Mouse (Mus musculus): ENCODE measurements around the gene Raf1.

Gene Raf1

DNA sequence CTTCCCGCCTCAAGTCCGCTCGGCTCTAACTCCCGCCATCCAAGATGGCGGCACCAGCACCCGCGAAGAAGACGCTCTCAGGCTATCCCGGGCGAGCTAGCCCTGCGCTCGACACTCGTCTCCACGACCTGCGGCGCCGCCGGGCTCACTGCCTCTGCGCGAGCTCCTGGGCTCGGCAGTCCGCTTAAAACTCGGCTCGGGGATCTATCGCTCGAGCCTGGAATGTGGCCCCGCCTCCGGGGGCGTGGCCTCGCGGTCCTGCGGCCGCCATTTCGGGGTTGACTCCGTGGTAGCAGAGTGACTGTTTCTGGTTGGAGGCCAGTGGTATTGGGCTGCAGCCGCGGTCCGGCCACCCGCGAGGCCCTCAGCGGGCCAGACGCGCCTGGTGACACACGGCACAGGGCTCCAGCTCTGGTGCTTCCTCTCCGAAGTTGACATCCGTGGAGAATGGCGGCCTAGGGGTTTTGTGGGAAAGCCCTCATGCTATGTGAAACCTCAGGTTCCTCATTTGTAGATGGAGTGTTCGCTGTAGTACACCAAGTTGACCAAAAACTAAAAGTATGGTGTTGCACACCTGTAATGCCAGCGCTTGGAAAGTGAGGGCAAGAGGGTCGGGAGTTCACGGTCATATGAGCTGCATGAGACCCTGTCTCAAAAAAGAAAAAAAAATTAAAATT is at the start of gene Raf1:
Gene Raf1 (minus strand): TSS at position 184 of the 677 bp plus-strand sequence.
- peak; percentile 95 for ATAC-seq (ENCODE audit: low TSS enrichment)

DNA sequence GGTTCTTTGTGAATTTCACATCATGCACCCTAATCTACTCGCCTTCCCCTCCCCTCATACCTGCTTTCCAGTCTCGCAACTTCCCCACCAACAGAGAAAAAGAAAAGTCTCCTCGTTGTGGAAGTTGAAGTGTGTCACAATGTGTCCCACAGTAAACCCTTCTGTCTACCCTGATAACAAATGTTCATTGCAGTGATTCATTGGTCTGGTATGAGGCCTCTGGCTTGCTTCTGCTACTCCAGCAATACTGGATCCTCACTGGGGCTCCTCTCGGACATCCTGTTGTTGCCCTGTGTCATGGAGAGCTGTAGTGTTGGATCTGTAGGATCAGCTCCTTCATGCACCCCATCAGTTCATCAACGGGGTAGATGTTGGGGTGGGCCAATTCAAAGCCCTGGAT is 45.8 kb upstream of the Raf1 start:
- no peak for ATAC-seq (ENCODE audit: low TSS enrichment)

DNA sequence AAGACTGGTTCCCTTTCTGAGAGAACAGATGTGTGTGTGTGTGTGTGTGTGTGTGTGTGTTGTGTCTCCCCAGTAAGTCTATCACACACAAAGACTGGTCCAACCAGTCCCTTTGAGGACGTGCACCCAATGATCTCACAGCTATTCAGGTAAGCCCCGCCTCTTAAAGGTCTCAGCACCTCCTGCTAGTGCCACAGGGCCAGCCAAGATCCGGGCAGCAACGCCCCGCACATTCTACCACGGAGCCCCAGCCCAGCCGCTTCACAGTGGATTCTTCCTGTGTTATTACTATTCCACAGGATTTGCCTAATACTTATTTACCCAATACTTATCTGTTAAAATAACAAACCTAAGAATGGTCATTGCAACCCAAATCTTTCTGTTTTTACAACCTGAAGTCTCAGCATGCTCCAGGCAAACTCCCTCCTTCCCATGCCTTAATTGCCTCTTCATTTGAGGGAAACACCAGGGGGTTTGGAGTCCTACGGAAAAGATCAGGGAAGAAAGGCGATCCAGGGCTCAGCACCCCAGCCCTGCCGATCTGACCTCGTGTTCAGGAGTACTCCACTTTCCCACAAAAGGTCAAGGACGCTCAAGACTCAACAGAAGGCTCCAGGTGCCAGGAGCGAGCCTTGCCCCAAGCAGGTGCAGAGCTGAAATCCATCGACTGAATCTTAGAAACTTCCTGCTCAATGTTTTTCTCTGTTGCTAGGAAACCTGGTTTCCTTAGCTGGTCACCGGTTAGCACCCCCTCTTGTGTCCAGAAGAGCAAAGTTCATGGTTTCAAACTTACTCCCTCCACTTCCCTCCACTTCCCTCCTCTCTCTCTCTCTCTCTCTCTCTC is 41.5 kb upstream of the Raf1 start:
- ATAC-seq (ENCODE audit: low TSS enrichment) = no peak

DNA sequence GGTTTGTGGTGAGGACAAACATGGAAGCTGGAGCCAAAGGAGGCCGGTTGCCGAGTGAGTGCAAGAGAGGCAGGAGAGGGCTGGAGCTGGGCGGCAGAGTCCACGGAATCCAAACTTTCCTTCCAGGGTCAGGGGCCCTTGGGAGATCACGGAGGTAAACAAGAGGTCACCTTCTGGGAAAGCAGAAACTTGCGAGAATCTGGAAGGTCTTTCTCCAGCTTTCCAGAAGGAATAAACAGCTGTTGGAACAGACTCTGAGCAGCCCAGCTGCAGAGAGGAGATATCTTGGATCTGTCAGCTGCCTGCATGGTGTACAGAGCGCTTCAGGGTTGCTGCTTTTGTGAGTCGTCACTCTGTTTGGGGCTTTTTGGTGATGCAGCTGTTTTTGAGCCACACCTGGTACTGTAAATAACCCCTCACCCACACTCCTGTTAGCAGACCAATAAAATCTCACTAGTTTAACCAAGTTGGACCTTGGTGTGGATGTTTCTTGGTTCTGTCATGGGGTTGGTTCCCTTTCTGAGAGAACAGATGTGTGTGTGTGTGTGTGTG is 40.7 kb upstream of the Raf1 start:
- ATAC-seq (ENCODE audit: low TSS enrichment) = no peak

DNA sequence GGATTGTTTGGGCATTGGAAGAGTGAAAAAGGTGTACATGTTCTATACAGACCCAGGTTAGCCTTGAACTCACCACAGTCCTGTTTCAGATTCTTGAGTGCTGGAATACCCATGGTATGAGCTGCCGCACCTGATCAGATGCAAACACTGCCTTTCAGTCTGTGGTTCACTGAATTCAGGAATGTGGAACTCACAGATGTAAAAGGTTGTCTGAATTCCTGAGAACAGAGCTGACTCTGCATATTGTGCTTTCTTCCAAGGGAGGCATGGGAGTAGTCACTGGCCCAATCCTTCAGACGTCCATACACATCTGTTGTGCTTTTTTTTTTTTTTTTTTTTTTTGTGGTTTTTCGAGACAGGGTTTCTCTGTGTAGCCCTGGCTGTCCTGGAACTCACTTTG is 34.8 kb upstream of the Raf1 start:
- ATAC-seq (ENCODE audit: low TSS enrichment) = no peak

DNA sequence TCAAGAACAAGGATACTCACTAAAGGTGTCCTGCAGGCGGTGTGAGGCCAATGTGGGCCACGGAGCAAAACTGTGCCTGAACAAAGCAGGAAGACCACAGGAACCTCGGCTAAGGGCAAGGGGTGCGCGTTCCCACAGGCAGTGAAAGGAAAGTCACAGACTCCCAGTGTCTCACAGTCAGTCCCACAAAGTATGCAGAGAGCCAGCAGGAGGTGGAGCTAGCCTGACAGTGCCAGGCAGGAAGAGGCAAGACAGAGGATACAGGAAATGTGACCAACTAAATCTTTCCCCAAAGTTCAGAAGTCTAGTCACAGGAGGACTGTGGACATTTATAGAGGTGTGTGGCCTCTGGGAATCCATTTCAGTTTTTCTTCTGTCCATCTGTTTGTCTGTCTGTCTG is 26.5 kb upstream of the Raf1 start:
- ATAC-seq (ENCODE audit: low TSS enrichment) = no peak

DNA sequence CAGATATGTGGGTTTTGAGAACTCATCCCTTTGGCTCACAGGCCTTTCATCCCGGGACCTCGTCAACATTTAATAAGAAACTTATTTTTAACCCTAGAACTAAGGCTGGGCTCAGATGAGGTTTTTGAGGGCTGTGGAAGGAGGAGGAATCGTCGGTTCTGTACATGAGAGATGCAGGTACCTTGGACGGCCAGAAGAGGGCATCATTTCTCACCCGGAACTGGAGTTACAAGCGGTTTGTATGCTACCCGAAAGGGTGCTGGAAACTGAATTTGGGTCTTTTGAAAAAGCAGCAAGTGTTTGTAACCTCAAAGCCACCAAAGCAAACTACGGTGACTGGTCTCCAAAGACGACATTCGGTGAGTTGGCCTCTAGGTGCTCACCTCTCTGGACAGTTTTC is 24.9 kb upstream of the Raf1 start:
- ATAC-seq (ENCODE audit: low TSS enrichment) = no peak

DNA sequence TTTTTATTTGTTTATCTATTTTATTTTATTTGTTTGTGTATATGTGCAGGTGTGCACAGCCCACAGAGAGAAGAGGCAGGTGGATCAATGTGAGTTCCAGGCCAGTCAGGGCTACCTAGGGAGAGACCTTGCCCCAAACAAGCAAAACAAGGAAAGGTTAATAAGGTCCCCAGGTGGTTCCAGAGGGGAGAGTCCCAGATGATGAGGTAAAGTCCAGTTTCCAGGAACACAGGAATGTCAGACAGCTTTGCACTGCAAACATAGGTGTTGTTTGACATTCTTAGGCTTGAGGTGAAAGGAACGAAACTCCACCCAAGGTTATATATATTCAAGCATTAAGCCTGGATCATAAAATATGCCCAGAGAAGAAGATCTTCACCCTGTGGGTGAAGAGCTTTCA is 24.3 kb upstream of the Raf1 start:
- ATAC-seq (ENCODE audit: low TSS enrichment) = no peak

DNA sequence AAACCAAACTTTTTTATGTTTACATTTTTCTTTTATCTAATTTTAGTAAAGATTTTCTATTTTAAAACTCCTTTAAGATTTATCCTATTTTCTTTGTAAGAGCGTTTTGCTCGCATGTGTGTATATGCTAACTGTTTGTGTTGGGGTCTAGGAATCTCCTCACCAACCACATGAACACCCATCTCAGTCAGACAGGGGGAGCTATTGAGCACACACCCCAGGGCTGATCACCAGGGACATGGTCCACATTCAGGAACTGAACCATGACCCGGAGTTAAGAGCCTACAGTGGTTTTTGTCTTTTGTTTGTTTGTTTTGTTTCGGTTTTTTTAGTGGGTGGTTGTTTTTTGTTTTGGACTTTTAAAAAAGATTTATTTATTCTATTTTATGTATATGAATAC is 22.3 kb upstream of the Raf1 start:
- ATAC-seq (ENCODE audit: low TSS enrichment) = no peak

DNA sequence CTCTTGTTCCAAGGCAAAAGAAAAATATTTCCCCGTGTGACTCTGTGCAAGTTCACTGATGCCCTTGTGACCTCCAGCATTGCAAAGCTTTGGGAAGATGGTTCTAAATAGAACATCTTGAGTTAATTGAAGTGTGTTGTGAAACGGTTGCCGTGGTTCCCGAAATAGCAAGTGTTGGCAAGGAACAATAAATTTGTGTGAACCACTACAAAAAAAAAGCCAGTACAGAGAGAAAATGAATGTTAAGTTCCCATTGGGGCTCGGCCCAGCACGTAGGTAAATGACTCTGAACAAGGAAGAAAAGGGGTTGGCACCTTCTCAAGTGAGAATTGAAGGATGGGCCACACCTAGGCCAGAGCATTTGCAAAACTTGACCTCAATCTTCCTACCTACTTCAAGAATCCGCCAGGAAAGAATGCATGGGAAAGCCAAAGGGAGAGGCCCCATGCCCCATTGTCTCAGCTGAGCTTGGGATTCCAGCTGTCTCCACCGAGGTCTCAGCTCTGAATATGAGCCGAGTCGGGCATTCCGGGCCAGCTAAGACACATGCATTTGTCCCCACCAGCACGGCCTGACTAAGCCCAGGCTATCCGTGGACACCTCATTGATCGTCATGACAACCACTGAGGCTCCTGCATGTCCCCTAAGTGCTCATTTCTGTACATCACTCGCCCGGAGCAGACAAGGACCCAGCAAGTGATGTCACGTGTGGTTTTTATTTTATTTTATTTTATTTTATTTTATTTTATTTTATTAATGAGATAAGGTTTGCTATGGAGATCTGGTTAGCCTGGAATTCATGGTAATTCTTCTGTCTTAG is 21.5 kb upstream of the Raf1 start:
- ATAC-seq (ENCODE audit: low TSS enrichment) = no peak

DNA sequence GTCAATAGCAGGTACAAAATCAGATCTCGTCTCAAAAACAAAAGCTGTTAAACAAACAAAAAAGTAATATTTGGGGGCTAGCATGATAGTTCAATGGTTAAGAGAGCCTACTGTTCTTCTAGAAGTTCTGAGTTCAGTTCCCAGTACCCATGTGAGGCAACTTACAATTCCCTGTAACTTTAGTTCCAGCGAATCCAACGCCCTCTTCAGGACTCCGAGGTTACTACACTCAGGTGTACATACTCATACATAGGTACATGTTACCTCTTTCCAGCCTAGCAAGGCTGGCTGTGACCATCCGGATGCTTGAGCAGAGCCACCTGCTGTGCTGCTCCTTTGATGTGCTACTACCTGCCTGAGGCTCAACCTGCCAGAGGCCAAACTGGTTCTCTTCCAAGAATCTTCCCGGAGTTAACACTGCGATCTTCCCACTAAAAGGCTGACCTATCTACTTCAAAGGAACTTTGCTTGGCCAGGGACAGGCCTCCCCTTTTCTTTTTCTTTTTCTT is 20.3 kb upstream of the Raf1 start:
- ATAC-seq (ENCODE audit: low TSS enrichment) = no peak

DNA sequence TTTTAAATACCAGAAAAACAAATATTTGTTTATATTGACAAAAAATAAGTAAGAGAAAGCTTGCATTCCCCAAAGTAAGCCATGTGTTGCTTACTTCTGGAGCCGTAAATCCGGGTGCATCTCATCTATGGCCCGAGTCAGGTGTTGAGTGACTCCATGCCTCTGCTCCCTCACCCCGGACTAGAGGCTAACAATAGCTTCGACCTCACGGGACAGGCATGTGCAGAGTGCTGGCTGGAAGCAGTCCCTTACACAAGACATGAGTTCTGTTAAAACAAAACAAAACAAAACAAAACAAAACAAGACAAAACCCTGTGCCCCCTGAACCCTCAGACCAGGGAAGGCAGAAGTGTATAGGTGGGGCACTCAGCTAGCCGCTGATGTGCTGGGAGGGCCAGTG is 18.7 kb upstream of the Raf1 start:
- ATAC-seq (ENCODE audit: low TSS enrichment) = no peak

DNA sequence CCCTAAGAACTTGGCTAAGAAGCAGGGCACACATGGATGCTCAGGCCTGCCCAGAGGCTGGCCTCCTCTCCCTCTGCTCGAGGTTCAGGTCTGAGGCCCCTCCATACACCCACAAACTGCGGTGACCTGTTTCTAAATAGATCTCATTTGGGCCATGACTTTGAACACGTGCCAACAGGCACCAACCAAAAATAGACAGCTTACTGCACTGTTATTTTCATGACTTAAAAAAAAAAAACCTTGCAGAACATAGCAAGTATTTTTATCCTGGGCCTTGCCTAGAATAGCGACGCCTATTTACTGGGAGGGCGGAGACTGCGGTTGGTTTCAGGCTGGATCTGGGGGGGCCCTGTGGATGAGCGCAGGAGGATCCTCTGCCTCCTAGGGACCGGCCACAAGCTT is 18.0 kb upstream of the Raf1 start:
- peak; percentile 94 for ATAC-seq (ENCODE audit: low TSS enrichment)

DNA sequence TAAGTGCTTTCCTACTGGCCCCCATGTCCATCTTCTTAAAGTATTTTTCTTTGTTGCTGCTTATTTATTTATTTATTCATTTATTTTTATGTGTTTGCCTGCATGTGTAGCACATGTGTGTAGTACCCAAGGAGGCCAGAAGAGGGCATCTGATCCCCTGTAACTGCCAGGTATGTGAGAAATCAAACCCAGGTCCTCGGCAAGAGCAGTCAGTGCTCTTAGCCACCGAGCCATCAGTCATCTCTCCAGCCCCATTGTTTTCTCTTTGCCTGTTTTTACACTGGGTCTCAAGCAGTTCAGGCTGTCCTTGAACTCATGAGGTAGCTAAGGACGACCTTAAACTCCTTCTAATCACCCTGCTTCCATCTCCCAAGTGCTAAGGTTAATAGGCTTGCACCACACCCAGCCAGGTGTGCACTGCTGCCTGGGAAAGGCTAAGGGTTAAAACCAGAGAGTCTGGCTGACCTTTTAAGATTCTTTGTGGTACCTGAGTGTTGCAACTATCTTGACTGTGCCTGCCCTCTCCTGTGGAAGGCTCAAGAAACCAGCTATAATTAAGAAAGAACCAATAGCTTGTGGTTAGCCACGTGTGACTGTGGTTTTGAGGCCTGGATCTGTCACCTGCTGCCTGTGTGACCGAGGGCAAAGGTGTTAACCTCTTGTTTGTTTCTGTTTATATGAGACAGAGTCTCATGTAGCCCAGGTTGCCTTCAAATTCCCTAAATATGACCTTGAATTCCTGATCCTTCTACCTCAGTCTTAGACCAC is 16.7 kb upstream of the Raf1 start:
- ATAC-seq (ENCODE audit: low TSS enrichment) = no peak

DNA sequence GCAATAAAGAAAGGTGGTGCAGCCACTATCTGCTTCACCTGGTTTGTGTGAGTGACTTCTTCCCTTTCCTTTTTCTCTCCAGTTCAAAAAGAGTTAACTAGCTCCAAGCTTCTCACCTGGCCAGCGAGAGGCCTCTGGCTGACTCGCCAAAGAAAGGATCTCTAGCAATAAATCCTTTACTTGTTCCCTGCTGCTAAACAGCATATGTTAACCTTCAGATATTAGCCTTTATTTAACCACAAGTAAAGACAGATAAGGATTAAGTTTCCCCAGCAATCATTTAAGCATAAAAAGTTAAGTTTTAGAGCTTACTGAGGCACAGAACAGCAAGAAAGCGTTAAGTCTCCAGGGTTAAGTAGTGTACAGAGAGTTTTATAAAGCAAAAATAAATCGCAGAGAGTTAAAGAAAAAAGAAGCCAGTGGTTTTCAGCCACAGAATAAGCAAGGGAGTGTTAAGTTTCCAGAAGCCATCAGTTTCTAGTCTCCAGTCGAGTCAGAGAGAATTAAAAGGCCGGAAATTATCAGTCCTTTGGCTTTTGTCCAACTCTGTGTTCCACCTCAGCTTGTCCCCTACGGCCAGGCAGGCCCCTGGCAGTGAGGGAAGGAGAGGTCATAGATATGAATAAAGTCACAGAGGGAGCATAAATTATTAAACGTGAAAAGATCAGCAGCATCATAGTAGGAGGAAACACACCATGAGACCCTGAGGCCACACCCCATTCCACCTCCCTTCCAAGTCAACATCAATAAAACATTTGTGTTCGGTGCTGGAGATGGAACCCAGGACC is 15.9 kb upstream of the Raf1 start:
- no peak for ATAC-seq (ENCODE audit: low TSS enrichment)

DNA sequence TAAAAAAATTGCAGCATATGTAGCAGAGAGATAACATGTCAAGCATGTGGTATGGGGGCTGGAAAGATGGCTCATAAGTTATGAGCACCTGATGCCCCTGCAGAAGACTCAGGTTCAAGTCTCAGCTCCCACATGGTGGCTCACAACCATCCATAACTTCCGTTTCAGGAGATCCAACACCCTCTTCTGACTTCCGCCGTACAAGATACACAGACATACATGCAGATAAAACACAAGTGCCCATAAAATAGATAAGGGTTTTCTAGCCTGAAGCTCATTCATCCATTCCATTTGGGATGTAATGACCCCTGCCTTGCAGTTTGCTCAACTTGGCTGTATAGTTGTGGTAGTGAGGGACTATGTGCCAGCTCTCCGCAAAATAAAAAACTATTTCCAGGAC is 13.7 kb upstream of the Raf1 start:
- ATAC-seq (ENCODE audit: low TSS enrichment) = no peak

DNA sequence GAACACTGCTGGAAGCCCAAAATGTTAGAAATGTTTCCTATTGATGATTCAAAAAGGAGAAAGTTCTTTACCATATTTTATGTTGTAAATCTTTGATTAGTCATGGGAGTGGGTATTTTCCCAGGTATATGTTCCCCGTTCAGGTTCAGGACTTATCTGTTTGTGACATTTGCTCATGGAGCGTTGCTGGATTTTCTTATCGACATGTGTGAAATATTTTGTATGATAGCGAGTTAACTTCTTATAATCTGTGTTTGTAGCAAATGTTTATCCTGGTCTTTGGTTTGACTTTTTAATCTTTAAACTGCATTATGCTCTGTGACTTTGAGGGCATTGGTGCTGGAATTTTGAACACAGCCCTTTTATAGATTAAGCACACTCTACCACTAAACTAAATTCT is 12.2 kb upstream of the Raf1 start:
- ATAC-seq (ENCODE audit: low TSS enrichment) = no peak

DNA sequence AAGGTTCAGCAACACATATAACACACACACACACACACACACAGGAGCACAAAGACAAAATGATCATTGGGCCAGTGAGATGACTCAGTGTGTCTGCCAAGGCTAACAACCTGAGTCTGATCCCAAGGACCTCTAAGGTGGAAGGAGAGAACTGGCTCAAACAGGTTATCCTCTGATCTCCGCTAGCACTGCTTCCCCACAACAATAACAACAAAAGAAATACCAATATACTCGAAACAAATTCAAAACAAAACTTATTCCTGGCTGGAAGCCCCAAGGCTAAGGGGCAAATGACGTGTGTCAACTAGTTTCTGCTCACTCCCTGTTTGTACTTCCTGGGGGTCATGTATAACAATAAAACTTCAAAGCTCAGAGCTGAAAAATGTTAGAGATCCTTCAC is 11.3 kb upstream of the Raf1 start:
- no peak for ATAC-seq (ENCODE audit: low TSS enrichment)

DNA sequence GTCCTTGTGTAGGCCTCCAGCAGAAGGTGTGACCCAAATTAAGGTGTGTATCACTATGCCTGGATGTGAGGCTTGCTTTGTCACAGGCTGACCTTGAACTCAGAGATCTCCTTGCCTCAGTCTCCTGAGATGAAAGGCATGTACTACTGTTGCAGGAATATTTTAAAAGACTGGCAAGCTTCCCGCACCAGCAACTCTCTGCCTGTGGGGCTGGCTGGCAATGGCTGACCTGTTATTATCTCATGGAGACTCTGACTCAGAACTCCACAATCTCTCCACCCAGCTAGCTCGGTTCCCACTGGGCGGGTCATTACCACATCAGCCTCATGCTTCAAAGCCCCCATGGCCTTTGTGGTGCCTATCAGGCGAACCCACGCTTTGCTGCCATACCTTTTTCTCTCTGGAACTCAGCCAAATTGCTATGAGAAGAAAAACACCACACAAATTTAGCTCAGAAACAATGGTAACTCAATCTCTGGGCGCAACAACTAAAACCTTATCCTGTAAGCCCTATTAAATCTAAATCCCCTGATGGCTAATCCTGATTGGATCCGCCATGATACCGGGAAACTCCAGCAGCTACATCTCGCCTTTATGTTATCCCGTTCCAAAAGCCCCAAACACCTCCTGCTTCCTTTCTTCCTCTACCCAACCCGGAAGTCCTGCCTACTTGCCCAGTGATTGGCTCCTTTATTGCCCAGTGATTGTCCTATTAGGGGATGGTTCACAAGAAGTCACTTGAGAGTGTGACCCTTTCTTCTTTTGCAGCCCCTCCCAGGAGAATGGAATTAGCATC is 8.6 kb upstream of the Raf1 start:
- ATAC-seq (ENCODE audit: low TSS enrichment) = no peak

DNA sequence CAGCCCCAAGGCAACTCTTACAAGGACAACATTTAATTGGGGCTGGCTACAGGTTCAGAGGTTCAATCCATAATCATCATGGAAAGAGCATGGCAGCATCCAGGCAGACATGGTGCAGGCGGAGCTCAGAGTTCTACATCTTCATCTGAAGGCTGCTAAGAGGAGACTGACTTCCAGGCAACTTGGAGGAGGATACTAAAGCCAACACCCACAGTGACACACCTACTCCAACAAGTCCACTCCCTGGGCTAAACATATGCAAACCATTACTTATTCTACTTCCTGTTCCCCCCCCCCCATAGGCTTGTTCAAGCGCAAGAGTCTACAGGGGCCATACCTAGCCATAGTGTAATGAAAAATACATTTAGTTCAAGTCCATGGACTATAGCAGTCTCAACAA is 7.8 kb upstream of the Raf1 start:
- no peak for ATAC-seq (ENCODE audit: low TSS enrichment)
